Mouse (Mus musculus) liver, adult 2 months (tissue): ENCODE data around the gene Hist1h2ac.

Experiments
- CTCF ChIP-seq: fragments of 200-500 bp; IDR thresholded peaks from 2 replicates; pipeline ENCODE4 v1.5.1; 2011; ENCODE audit warnings: low read depth, low read length, control low read depth
- POLR2A ChIP-seq: fragments of 200-500 bp; IDR thresholded peaks from 2 replicates; pipeline ENCODE4 v1.6.1; 2011; ENCODE audit warnings: low read length, control low read depth; ENCODE audit not compliant: insufficient read depth; ENCODE audit errors: extremely low read depth

DNA sequence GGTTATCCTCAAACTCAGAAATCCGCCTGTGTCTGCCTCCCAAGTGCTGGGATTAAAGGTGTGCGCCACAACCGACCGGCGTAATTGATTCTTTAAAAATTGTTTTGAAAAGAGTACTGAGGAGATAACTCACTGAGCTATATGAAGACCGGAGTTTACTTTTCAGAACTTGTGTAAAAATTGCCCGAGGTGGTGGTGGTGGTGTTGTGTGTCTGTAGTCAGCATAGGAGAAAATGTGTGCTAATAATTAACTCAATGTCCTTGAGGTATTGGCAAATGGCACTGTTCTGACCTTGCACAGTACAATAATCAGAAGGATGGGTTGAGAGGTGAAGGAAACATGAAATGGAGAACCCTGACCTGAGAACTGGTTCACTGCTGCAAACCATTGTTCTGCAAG, 4.2 kb upstream of the Hist1h2ac start:
- TF ChIP-seq CTCF (no peak), POLR2A (no peak)
